Mouse (Mus musculus): ENCODE measurements around the gene Tjp3.
"Not testable (repeated sequence)": the region's sequence is repeated elsewhere in the genome, so short reads cannot be mapped to it uniquely, and the experiment has no call there.

The Tjp3 gene

DNA sequence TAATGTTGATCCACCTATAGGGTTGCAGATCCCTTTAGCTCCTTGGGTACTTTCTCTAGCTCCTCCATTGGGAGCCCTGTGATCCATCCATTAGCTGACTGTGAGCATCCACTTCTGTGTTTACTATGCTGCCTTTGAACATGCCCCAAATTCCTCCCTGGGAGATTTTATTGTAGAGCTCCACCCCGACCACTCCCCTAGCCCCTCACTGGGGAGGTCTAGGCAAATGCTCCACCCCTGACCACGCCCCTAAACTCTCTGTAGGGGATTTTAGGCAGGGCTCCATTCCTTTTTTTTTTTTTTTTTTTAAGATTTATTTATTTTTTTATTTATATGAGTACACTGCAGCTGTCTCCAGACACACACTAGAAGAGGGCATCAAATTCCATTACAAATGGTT is 67.7 kb downstream of the Tjp3 start:
- DNase-seq (ENCODE audit: low read depth, low spot score); H3K36me3 ChIP-seq (ENCODE audit: control insufficient read depth, insufficient read depth, low read length, poor library complexity, severe bottlenecking); H3K27me3 ChIP-seq (ENCODE audit: control insufficient read depth, insufficient read depth, low read length, poor library complexity, severe bottlenecking): not testable (repeated sequence)
